Mouse (Mus musculus): ENCODE measurements at regions not wholly inside any gene's neighbourhood (a gene's known extent, or its start where the extent isn't known, plus 50 kb on each side); places are given as distances from the start of the nearest gene placed in this dataset.

DNA sequence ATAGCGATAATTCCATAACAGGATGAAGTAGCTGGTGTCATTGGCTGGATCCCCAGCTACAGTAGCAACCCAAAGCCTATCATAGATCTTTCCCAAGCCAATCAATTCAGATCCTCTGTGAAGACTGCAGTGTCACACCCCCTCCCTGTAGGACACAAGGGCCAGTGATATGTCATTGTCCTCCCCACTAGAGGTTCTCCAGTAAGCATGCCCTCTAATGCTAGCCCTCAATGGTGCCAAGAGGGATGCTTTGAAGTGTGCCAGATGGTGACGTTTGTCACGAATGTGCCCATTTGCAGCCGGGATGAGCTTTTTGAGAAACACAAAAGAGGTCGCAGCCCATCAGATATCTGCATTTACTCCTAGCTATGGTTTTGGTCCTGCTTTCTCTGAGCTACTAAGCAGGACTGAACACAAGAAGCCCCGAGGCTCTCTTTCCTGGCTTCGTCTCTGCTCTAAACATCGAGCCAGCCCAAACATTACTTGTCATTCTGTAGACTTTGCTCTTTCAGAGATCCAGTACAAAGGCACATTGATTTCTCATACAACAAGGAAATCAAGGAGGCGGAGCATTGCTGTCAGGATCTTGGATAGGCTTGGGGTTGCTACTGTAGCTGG is 214.2 kb downstream of the Gm19410 start:
- TF ChIP-seq FLI1 (IDR thresholded peaks at IDR 0.05; ENCODE audit: low read length) (no peak), GATA1 (IDR thresholded peaks at IDR 0.05; ENCODE audit: borderline replicate concordance, low read length) (no peak)
